Mouse (Mus musculus): ENCODE results near the gene AI413582.

GRCm38 (mm10) chr17:27532095-27532494, 33.5 kb downstream of the AI413582 start:
- TF ChIP-seq CTCF (IDR thresholded peaks at IDR 0.05; ENCODE audit: low read depth), result no peak
- TF ChIP-seq EP300 (IDR thresholded peaks at IDR 0.05; ENCODE audit: low read depth), result no peak
